Mouse (Mus musculus) heart, postnatal 0 days (tissue): ENCODE data around the gene Il1rapl1.

Experiments
- CTCF ChIP-seq: IDR thresholded peaks from 2 replicates; pipeline ENCODE4 v1.5.1; 2016; ENCODE audit warnings: antibody characterized with exemption, control low read depth, low read depth
- EP300 ChIP-seq: IDR thresholded peaks from 2 replicates; pipeline ENCODE4 v1.6.1; 2016; ENCODE audit warnings: antibody characterized with exemption, low read depth

GRCm38 (mm10) chrX:88109733-88110132, 5.7 kb downstream of the Il1rapl1 start:
- TF ChIP-seq EP300, result no peak
- TF ChIP-seq CTCF, result no peak
